Mouse (Mus musculus) ES-Bruce4 (cell line): Measurements from ENCODE around the gene Klhl29.

Experiments used
- CTCF ChIP-seq: IDR thresholded peaks from one replicate; pipeline ENCODE4 v1.8.1; 2011; ENCODE audit warnings: low read depth, low read length
- POLR2A ChIP-seq: IDR thresholded peaks from one replicate; pipeline ENCODE4 v1.8.1; 2011; ENCODE audit warnings: low read length; ENCODE audit not compliant: insufficient read depth

DNA sequence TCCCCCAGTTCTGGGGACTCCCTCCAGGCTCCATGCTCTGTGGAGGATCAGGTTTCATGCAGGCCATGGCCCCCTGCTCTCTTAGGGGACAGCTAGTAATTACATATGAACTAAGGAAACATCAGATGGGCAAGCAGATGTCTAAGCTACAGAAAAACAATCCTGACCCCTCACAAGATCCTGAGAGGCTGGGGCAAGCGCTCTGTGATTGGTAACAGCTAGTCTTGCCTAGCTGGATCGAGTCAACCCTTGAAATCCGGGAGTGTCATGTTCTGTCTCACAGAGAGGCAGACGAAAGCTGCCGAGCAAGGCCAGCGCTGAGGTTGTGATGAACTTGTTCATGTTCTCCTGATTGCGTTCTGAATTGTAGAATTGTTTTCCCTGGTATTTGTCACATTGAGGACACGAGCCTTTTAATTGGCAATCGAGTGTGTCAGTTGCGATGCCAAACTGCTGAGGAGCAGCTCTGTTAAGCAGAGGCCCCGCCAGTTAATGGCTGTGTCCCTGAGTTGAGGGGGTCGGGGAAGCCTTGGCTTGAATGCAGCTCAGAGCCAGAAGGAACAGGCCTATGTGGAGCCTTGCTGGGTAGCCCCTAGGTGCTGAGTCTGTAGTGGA, 56.0 kb downstream of the Klhl29 start:
- TF ChIP-seq CTCF (no peak), POLR2A (no peak)
